Mouse (Mus musculus): Measurements from ENCODE around the gene Msln.

The Msln gene

DNA sequence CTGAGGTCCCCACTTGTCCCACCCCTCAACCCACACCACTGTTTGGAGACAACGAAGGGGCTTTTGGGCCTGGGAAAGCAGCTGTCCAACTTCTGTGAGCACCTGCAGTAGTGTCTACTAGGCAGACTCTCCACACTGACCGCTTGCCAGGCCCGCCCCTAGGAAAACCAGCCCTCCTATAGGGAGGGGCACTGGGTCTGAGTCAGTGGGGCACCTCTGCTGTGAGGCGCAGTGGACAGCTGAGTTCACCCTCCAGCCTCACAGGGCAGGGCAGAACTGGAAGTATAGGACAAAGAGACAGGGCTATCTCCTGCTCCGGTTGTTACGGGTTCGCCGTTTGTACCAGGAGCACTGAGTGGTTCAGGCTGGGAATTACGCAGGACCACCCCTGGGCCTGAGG lies at the start of gene Msln:
Gene Msln (minus strand): TSS at position 138 of the 400 bp plus-strand sequence.
- in situ Hi-C loops (cut with MboI; ENCODE audit: low pct_unique_long_range_greater_than_20kb in 1 of 2, low sequenced_read_pairs in 2 of 2, unreplicated experiment in 1 of 2): no loop called here

DNA sequence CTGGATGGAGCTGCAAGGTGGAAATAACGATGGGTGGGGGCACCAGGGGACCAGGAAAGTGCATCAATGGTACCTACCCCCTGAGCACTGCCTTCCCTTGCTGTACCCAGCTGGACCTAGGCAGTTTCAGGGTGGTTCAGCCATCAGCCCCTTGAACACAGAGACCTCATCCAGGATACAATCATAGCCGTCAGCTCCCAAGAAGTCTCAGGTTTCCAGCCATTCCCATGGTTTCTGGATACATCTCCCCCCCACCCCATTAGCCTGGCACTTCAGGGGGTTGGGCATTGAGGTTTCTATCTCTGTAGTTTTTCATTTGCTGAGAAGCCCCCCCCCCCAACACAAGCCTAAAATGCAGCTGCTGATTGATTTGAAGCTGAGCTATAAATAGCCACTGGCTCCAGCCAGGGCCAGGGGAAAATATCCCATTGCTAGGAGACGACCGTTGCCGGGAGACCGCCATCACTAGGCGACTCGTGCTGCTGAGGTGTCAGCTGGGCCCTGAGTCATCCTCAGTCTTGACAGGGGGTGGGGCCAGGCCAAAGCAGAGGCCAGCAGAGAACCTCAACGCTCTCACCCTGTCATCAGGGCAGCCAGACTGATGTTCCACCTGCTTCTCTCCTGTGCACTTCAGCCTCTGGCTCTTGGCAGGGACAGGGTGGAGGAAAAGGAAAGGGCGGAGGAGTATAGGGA lies 48.8 kb upstream of the Msln start:
- in situ Hi-C loops (cut with MboI; ENCODE audit: low pct_unique_long_range_greater_than_20kb in 1 of 2, low sequenced_read_pairs in 2 of 2, unreplicated experiment in 1 of 2): loop anchor here in 1 of 2 experiments (10.0 kb wide), 1 partner anchor 98 kb away; no protein-coding TSS in a partner anchor

DNA sequence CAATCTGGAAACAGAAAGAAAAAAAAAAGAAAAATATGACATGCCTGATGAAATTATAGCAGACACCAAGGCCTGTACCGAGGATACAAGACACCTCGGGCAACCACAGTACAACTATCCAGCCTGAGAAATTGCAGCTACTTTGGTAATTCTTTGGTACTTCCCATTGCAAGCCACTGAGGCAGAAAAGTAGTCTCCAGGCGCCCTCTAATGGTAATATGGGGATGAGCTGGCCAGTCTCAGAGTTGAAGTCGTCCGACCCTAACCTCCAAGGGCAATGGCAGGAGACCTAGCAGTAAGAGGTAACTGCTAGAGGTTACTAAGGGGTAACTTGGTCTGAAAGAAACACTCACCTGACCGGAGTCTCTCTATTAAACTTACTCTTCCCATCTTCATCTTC lies 46.9 kb upstream of the Msln start:
- in situ Hi-C loops (cut with MboI; ENCODE audit: low pct_unique_long_range_greater_than_20kb in 1 of 2, low sequenced_read_pairs in 2 of 2, unreplicated experiment in 1 of 2): loop anchor here in 1 of 2 experiments (10.0 kb wide), 1 partner anchor 96 kb away; no protein-coding TSS in a partner anchor

DNA sequence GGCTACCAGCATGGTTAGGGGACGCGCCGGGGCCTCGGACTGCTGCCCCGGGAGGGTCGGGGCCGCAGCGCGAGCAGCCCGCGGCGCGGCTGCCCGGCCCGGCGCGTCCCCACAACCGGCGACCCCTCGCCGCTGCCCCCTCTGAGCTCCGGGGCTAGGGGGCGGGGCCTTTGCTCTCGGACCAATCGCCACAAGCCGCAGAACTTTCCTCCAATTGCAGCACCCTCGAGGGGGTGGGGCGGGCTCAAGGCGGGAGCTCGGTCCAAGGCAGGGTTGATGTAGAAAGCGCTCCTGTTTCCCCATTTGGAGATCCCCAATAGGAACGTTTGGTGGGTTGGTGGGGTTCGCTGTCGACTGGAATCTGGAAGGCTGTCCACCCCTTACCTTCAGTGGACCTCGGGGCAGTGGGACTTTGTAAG lies 42.8 kb upstream of the Msln start, which contains the start of gene Metrn:
Gene Metrn (minus strand): TSS at position 186 of the 419 bp plus-strand sequence.
- in situ Hi-C loops (cut with MboI; ENCODE audit: low pct_unique_long_range_greater_than_20kb in 1 of 2, low sequenced_read_pairs in 2 of 2, unreplicated experiment in 1 of 2): loop anchor here (10.0 kb wide), 2 partner anchors 62 to 322 kb away; partner anchors contain the start of gene Mslnl (in 1 of the 2)

DNA sequence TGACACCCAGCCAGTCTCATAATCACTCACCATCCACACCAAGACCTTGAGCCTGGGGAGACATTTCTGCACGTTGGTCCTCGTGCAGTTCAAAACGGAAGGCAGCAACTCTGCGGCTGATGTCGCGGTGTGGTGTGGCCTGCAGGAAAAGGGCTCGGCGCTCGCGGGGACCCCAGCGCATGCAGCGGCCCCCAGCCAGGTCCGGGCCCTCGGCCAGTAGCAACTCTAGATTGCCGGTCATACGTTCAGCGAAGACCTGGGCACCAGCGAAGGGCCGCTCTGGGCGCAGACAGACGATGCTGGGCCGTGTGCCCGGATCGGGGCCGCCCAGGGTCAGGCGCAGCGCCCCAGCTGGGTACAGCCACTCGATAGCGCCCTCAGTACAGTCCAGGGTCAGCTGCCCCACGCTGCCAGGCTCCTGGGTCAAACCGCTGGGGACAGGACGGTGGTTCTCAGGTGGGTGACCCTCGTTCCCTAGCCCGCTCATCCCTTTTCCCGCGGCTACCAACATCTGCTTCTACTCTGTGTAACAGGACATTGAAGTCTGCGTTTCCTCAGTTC lies 42.1 kb upstream of the Msln start:
- in situ Hi-C loops (cut with MboI; ENCODE audit: low pct_unique_long_range_greater_than_20kb in 1 of 2, low sequenced_read_pairs in 2 of 2, unreplicated experiment in 1 of 2): loop anchor here (10.0 kb wide), 2 partner anchors 61 to 321 kb away; partner anchors contain the start of gene Mslnl (in 1 of the 2)

DNA sequence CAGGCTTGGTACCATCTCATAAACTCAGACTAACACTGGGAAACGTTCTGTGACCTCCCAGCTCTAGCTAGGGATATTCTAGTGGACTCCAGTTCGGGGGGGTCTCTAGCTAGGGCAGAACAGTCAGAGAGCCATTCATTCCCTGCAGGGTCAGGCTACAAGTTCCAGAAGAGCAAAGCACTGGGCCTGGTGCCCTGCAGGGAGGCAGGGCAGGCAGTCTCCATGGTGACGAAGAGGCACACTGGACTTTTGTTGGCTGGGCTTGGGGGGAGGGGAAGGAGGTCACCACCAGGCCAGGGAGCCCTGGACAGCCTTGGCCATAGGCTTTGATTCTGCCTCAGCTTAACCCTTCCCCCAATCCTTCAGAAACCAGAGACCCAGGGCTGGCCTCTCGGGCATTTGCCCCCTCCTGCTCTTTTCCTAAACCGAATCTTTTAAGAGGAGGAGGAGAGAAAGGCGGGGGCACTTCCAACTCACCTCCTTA lies 41.5 kb upstream of the Msln start, which contains the start of gene AC134908.4:
Gene AC134908.4 (minus strand): TSS at position 51 of the 484 bp plus-strand sequence.
- in situ Hi-C loops (cut with MboI; ENCODE audit: low pct_unique_long_range_greater_than_20kb in 1 of 2, low sequenced_read_pairs in 2 of 2, unreplicated experiment in 1 of 2): loop anchor here (10.0 kb wide), 2 partner anchors 61 to 321 kb away; partner anchors contain the start of gene Mslnl (in 1 of the 2)

DNA sequence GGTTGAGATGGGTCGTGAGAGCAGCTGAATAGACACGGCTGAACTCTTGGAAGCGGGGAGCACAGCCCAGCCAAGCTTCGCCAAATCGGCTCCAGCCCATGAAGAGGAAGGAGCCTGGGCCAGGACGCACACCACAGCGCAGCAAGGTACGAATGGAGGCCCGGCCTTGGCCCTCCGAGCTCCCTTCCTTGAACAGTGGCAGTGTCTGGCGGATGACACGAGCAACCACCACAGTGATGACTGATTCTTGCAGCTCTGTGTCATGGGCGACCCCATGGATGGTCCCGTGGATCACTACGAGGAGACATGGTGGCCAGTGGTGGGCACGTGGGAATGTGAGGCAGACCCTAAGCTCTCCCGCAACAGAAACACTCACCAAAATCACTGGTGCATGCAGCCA lies 40.8 kb upstream of the Msln start:
- in situ Hi-C loops (cut with MboI; ENCODE audit: low pct_unique_long_range_greater_than_20kb in 1 of 2, low sequenced_read_pairs in 2 of 2, unreplicated experiment in 1 of 2): loop anchor here (10.0 kb wide), 2 partner anchors 60 to 320 kb away; partner anchors contain the start of gene Mslnl (in 1 of the 2)

DNA sequence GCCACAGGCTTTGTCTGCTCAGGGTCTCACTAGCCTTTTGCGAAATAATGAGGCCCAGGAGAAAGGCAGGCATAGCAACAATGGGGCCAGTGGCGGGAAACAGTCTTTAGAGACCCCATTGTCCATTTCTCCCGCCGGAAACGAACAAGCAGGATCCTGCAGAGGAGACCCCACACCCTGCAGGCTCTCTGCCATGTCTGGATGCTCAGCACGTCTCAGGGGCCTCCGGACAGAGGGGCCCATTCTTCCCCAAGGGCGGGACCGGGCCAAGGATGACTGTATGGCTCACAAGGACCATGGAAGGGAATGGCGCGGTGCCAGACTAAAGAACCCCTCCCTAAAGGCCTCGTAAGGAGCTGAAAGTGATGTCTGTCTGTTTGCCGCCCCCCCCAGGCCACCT lies 40.0 kb upstream of the Msln start:
- in situ Hi-C loops (cut with MboI; ENCODE audit: low pct_unique_long_range_greater_than_20kb in 1 of 2, low sequenced_read_pairs in 2 of 2, unreplicated experiment in 1 of 2): loop anchor here (10.0 kb wide), 2 partner anchors 59 to 319 kb away; partner anchors contain the start of gene Mslnl (in 1 of the 2)

DNA sequence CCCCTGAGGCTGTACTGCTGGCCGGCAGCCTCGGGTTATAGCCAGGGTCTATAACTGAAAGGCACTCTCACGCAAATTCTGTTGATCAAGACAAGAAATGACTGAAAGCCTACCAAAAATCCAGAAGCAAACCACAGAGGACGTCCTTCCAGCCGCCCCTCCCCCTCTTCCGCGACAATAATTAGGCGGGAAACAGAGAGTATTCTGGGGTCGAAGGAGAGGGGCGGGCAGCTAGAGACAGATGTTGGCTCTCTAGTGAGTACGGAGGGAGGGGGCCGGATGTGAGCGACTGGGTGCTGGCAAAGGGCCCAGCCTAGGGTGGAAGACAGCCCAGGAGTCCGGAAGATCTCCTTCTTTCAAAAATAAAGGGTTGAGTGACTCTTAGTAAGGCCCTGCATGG lies 38.4 kb upstream of the Msln start, which contains the start of gene Fam173a:
Gene Fam173a (minus strand): TSS at position 287 of the 400 bp plus-strand sequence.
- in situ Hi-C loops (cut with MboI; ENCODE audit: low pct_unique_long_range_greater_than_20kb in 1 of 2, low sequenced_read_pairs in 2 of 2, unreplicated experiment in 1 of 2): loop anchor here (10.0 kb wide), 2 partner anchors 58 to 318 kb away; partner anchors contain the start of gene Mslnl (in 1 of the 2)

DNA sequence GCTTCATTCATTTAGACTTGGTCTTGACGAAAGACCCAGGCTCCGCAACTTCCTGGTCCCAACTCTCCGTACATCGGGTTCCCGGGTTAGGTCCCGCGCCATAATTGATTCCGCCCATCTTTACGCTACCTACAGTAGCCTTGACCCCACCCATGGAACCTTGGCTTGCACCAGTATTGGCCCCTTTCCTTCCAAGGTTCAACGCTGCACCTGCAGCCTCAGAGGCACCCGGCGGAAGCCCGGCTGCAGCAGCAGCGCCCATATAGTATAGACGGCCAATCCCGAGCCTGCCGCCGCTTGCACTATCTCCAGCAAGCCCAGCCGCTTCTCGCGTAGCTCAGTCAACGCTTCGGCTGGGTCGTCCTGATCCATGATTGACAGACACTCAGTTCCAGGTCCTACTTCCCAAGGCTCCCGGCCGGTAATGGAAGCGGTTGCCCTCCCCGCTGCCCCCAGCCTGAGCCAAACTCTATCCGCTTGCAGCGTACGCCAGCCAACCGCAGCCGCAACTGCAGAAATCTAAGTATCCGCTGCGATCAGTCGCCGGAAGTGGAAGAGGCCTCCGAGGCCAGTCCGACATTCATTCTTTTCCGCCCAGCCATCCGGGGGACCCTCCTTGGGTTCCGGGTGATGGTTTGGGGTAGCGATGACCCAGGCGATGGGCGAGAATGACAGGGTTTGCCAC lies 37.8 kb upstream of the Msln start:
- in situ Hi-C loops (cut with MboI; ENCODE audit: low pct_unique_long_range_greater_than_20kb in 1 of 2, low sequenced_read_pairs in 2 of 2, unreplicated experiment in 1 of 2): loop anchor here (10.0 kb wide), 2 partner anchors 57 to 317 kb away; partner anchors contain the start of gene Mslnl (in 1 of the 2)

DNA sequence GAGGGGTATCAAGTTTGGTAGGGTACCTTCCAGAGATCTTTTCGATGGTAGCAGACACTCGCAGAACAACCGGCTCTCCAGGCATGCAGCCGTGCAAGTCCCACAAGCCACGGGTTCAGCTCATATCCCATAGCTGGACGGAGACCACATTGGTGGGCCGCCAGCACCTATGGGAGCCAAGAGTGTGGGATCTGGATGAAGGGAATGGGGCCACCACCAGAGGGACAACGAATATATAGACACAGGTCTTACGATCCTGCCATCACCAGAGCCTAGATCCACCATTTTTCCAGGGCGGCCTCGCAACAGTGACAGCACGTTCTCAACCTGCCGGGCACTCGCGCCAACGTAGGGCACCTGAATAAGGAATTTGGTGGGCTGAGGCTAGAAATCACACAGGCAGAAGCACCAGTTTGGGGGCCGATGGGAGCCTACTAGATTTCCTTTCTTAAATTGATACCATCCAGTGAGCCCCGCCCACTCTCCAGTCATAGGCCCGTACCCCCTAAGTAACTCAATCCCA lies 37.2 kb upstream of the Msln start:
- in situ Hi-C loops (cut with MboI; ENCODE audit: low pct_unique_long_range_greater_than_20kb in 1 of 2, low sequenced_read_pairs in 2 of 2, unreplicated experiment in 1 of 2): loop anchor here (10.0 kb wide), 2 partner anchors 57 to 317 kb away; partner anchors contain the start of gene Mslnl (in 1 of the 2)

DNA sequence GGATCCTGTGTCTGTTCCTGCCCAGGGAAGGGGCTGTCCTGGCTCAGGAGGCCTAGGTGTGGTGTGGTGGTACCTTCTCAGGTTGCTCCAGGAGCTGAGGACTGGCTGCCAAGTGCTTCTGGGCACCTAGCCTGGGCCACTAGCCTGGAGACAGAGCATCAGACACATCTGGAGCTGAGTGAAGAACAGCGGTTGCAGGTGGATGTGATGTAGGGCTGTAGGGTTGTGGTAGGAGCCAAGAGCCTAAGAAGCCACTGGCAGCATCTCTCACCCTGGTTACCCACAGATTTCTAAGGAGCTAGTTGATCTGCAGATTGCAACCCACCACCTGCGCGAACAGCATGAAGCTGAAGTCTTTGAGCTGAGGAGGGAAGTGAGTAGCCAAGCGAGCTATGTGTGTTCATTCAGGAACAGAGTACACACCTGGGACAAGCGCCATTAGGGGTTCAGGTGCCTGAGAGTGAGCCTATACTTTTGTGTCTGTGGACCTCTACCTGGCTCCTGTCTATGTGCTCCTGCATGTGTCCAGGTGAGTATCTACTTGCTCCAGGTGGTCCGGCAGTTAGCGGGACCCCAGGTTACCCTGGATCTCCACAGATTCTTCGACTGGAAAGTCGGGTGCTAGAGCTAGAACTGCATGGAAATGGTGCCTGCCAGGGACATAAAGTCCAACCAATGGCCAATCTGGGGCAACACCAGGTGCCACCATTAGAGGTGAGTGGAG lies 32.8 kb upstream of the Msln start:
- in situ Hi-C loops (cut with MboI; ENCODE audit: low pct_unique_long_range_greater_than_20kb in 1 of 2, low sequenced_read_pairs in 2 of 2, unreplicated experiment in 1 of 2): no loop called here

DNA sequence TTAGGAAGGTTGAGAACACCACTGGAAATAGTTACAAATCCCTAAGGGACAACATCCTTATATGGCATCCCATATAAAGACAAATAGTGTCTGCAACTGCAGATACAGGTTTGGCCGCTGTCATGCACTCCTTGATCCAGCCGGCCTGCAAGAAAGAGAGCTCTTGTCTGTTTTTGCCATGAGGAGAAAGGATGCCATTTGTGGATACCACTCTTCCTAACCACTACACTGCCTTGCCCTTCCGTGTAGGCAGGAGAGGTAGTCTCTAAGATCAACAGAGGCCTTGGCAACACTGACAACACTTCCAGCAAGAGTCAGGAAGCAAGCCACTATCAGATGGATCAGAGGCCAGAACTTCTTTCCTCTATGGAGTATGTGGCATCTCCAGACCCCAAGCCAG lies 32.1 kb upstream of the Msln start, which contains the start of gene Ccdc78:
Gene Ccdc78 (plus strand): TSS at position 301 of the 400 bp plus-strand sequence.
- in situ Hi-C loops (cut with MboI; ENCODE audit: low pct_unique_long_range_greater_than_20kb in 1 of 2, low sequenced_read_pairs in 2 of 2, unreplicated experiment in 1 of 2): no loop called here

DNA sequence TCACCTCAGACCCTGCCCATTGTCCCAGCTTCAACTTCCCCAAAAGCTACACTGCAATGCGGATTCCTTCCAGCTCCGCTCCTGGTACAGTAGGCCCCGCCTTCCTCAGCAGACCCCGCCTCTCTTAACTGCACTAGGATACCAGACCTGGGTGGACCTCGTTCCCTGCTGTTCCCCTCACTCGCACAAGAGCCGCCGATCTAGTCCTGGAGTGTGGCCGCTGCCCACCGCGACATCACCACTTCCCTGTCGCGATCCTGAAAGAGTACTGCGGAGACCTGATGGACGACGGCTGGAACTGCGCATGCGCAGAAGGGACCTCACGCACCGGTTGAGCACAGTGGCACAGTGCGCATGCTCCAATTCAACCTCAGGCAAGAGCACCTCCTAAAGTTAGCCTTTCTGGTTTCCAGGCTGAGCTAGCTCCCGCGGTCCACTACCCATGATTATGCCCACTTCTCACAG lies 31.1 kb upstream of the Msln start, which contains the start of gene Haghl:
Gene Haghl (minus strand): TSS at position 393 of the 465 bp plus-strand sequence.
- in situ Hi-C loops (cut with MboI; ENCODE audit: low pct_unique_long_range_greater_than_20kb in 1 of 2, low sequenced_read_pairs in 2 of 2, unreplicated experiment in 1 of 2): no loop called here

DNA sequence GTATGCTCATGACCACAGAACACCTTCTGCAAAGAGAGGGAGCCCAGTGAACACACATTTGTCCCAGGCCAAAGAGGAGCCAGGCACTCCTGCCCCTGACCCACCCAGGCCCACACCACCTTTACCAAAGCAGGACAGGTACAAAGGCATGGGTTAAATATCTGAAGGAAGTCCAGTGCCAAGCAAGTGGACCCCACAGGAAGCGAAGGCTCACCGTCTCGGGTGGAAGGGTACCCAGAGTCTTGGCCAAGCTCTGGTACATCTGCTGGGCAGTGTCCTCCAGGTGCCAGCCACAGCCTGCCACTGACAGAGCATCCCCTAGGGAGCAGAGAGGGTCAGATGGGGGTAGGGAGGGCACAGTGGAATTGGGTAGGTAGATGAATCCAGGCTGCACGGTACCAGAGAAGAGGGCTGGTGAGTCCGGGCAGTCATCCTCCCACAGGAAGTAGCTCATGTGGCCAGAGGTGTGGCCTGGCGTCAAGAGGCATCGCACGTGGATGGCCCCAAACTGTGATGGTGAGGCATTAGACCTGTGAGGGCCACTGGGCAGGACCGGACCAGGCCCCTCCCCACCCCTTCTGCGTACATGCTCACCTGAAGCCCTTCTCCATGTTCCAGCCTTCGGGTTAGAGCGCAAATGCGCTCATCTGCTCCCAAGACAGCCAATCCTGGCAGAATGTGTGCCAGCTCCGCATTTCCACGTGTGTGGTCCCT lies 29.8 kb upstream of the Msln start:
- in situ Hi-C loops (cut with MboI; ENCODE audit: low pct_unique_long_range_greater_than_20kb in 1 of 2, low sequenced_read_pairs in 2 of 2, unreplicated experiment in 1 of 2): no loop called here

DNA sequence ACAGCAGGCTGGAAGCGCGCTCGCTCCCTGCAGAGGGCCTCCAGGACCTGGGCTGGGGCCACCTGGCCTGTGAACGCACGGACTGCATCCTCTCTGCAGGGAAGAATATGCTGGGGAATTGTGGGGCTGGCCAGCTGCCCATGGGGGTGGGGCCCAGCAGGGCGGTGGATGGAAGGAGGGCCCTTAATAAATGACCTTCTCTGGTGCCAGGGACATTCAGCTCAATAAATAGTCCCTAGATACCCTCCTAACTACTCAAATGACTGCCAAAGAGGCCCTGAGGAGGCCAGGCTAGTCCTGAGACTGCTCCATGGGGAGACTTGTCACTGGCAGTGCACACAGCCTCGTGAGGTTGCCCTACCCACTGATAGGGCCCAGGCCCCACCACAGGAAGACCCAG lies 28.9 kb upstream of the Msln start:
- in situ Hi-C loops (cut with MboI; ENCODE audit: low pct_unique_long_range_greater_than_20kb in 1 of 2, low sequenced_read_pairs in 2 of 2, unreplicated experiment in 1 of 2): no loop called here

DNA sequence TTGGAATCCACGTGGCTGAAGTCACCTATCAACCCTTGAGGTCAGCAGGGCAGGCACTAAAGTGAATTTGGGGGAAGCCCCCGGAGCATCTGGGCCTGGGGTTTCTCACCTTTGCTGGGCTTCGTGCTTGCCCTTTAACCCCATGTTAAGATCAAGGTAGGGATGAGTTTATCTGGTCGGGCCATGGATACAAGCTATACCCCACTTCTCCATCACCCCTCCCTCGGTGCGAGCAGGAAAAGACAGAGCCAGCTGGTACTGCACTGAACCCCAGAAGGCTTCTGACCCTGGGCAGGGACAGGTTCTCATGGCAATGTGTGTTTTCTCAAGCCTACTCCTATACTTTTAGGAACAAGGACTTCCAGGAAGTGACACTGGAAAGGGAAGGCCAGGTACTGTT lies 27.2 kb upstream of the Msln start:
- in situ Hi-C loops (cut with MboI; ENCODE audit: low pct_unique_long_range_greater_than_20kb in 1 of 2, low sequenced_read_pairs in 2 of 2, unreplicated experiment in 1 of 2): no loop called here
